Mouse (Mus musculus): ENCODE data around the gene C2cd6. TPM values are rescaled to one million over a fixed set of nuclear protein-coding genes. Genes with fewer than 3 reads are reported as not detected.

The C2cd6 gene
- not detected in 2 replicates for polyA plus RNA-seq (2014; fragmentation: Nextera tagmentation; extraction: Ambion mirVana)

DNA sequence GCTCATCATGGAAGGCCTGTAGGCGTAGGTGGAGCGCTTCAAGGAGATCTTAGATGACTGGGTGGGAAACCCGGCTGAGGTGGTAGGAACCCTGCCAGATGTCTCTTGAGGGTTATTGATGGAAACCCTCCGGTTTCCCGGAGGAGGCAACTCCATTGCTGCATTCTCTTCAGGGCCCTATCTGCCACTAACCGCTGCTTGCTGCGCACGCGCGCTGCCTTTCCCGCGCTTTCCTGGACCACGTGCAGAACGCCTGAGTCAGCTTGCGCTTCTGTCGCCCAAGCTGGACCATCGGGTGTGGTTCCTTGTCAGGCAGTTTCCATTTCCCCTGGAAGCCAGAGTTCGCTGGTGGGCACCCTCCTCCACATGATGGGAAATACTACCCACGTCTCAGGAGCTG, at the start of gene C2cd6:
Gene C2cd6 (minus strand): TSS at position 196 of the 400 bp plus-strand sequence.
- Histone ChIP-seq H3K27me3 (ENCODE audit: control insufficient read depth, insufficient read depth, low read length) (no peaks in the 10 kb centered on the region), H3K9me3 (ENCODE audit: control insufficient read depth, low read depth, low read length) (no peaks in the 10 kb centered on the region), H3K4me1 (ENCODE audit: control insufficient read depth, insufficient read depth, low read length) (no peaks in the 10 kb centered on the region), H3K4me3 (ENCODE audit: low read depth, low read length) (no peak within 1 kb of the TSS), H3K4me2 (replicated peaks; ENCODE audit: low read depth, low read length) (no peak within 1 kb of the TSS), H3K9ac (replicated peaks; ENCODE audit: low read depth, low read length) (no peak within 1 kb of the TSS), H3K36me3 (ENCODE audit: control insufficient read depth, insufficient read depth, low read length) (no peaks in the 10 kb centered on the region; the same call in 1 of the 2 replicates), H3K27ac (ENCODE audit: low read length) (no peak within 1 kb of the TSS)
- no peak for ATAC-seq (ENCODE audit: insufficient number of reproducible peaks, insufficient read depth, low FRiP score, low read depth)
- WGBS, result 88% methylated on average over 19 of the region's 19 CpGs

DNA sequence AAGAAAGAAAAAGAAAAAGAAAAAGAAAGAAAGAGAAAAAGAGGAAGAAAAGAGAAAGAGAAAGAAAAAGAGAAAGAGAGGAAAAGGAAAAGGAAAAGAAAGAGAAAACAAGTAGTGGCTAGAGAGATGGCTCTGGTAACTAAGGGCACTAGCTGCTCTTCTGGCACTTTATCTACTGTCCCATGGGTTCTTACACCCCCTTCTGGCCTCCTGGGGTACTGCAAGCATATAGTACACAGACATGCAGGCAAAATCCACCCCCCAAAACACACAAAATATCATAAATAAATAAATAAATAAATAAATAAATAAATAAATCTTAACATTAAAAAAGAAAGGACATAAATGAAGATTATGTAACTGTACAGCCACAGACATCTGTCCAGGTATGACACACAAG, 48.1 kb upstream of the C2cd6 start:
- Histone ChIP-seq H3K4me1 (ENCODE audit: control insufficient read depth, insufficient read depth, low read length) (no peaks in the 10 kb centered on the region), H3K4me3 (ENCODE audit: low read depth, low read length) (no peak overlapping the region), H3K27me3 (ENCODE audit: control insufficient read depth, insufficient read depth, low read length) (no peaks in the 10 kb centered on the region), H3K27ac (ENCODE audit: low read length) (no peak overlapping the region), H3K36me3 (ENCODE audit: control insufficient read depth, insufficient read depth, low read length) (no peaks in the 10 kb centered on the region), H3K9ac (replicated peaks; ENCODE audit: low read depth, low read length) (no peak overlapping the region), H3K9me3 (ENCODE audit: control insufficient read depth, low read depth, low read length) (no peaks in the 10 kb centered on the region), H3K4me2 (replicated peaks; ENCODE audit: low read depth, low read length) (no peak overlapping the region)
- ATAC-seq (ENCODE audit: insufficient number of reproducible peaks, insufficient read depth, low FRiP score, low read depth), result no peak

DNA sequence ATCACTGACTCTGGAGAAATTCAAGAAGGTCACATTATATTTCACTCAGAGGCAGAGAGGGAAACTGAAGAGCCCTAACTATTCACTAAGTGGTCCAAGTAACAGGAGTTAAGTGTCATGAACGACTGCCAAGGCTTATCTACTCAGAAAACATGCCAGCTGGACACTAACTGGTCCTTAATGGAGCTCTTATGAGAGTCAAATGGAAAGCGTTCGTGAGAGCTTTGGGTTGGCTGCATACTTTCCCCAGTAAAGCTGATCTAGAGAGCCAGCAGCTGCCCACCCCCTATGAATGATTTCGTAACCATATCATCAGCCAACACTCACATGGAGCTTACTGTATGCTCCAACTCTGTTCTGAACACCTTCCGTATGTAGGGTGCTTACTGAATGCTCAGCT, 39.7 kb upstream of the C2cd6 start:
- Histone ChIP-seq H3K36me3 (ENCODE audit: control insufficient read depth, insufficient read depth, low read length) (no peaks in the 10 kb centered on the region), H3K4me2 (replicated peaks; ENCODE audit: low read depth, low read length) (no peak overlapping the region), H3K4me1 (ENCODE audit: control insufficient read depth, insufficient read depth, low read length) (no peaks in the 10 kb centered on the region), H3K27ac (ENCODE audit: low read length) (no peak overlapping the region), H3K4me3 (ENCODE audit: low read depth, low read length) (no peak overlapping the region), H3K27me3 (ENCODE audit: control insufficient read depth, insufficient read depth, low read length) (no peaks in the 10 kb centered on the region), H3K9me3 (ENCODE audit: control insufficient read depth, low read depth, low read length) (no peaks in the 10 kb centered on the region), H3K9ac (replicated peaks; ENCODE audit: low read depth, low read length) (no peak overlapping the region)
- ATAC-seq (ENCODE audit: insufficient number of reproducible peaks, insufficient read depth, low FRiP score, low read depth), result no peak
- 53% methylated on average over 5 of the region's 5 CpGs for WGBS

DNA sequence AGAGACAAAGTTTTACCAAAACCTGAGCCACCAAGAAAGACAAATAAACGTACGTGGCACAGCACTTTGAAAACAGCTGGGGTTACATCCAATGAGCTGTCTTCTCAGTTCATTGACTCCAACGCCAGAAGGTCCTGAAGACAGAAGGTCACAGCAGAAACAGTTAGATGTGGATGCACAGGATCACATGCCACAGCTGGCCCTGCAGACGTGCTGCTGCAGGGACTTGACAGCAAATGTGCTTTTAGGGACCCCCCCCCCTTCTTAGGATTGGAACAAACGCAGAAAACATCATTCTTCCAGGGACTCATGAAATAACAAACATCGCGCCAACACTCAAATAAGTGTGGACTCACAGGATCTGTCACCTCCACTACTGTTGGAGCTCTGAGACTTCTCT, 34.2 kb upstream of the C2cd6 start:
- H3K4me1 ChIP-seq (ENCODE audit: control insufficient read depth, insufficient read depth, low read length), result no peaks in the 10 kb centered on the region
- H3K36me3 ChIP-seq (ENCODE audit: control insufficient read depth, insufficient read depth, low read length), result no peaks in the 10 kb centered on the region
- H3K9me3 ChIP-seq (ENCODE audit: control insufficient read depth, low read depth, low read length), result no peaks in the 10 kb centered on the region
- H3K9ac ChIP-seq (replicated peaks; ENCODE audit: low read depth, low read length), result no peak overlapping the region
- WGBS, result 55% methylated on average over 7 of the region's 7 CpGs
- no peak overlapping the region for H3K4me2 ChIP-seq (replicated peaks; ENCODE audit: low read depth, low read length)
- H3K27ac ChIP-seq (ENCODE audit: low read length), result no peak overlapping the region
- no peaks in the 10 kb centered on the region for H3K27me3 ChIP-seq (ENCODE audit: control insufficient read depth, insufficient read depth, low read length)
- H3K4me3 ChIP-seq (ENCODE audit: low read depth, low read length), result no peak overlapping the region
- no peak for ATAC-seq (ENCODE audit: insufficient number of reproducible peaks, insufficient read depth, low FRiP score, low read depth)

DNA sequence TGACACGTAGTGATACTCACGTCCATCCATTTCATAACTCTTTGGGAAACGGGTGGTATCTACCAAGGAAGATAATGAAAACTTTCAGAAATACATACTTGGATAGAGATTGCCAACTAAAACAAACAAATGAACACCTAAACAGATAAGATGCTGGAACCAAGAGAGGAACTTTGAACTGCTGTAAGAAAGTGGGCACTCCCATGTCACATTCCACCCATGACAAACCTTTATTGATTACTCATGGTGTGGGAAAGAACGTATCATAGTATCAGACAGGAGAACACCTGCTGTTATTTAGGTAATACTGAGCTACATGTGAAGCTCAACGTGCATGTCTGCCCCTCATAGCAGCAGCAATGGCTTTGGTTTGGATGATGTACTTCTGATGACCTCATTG, 30.9 kb upstream of the C2cd6 start:
- H3K9ac ChIP-seq (replicated peaks; ENCODE audit: low read depth, low read length), result no peak overlapping the region
- H3K9me3 ChIP-seq (ENCODE audit: control insufficient read depth, low read depth, low read length), result no peaks in the 10 kb centered on the region
- no peak for ATAC-seq (ENCODE audit: insufficient number of reproducible peaks, insufficient read depth, low FRiP score, low read depth)
- H3K4me2 ChIP-seq (replicated peaks; ENCODE audit: low read depth, low read length), result no peak overlapping the region
- no peak overlapping the region for H3K27ac ChIP-seq (ENCODE audit: low read length)
- no peaks in the 10 kb centered on the region for H3K27me3 ChIP-seq (ENCODE audit: control insufficient read depth, insufficient read depth, low read length)
- 0 out of 2 replicates have a peak, but pooled peaks cover under 1% of the 10 kb centered on the region for H3K4me1 ChIP-seq (ENCODE audit: control insufficient read depth, insufficient read depth, low read length)
- no peak overlapping the region for H3K4me3 ChIP-seq (ENCODE audit: low read depth, low read length)
- H3K36me3 ChIP-seq (ENCODE audit: control insufficient read depth, insufficient read depth, low read length), result no peaks in the 10 kb centered on the region
- WGBS, result 66% methylated on average over 5 of the region's 5 CpGs

DNA sequence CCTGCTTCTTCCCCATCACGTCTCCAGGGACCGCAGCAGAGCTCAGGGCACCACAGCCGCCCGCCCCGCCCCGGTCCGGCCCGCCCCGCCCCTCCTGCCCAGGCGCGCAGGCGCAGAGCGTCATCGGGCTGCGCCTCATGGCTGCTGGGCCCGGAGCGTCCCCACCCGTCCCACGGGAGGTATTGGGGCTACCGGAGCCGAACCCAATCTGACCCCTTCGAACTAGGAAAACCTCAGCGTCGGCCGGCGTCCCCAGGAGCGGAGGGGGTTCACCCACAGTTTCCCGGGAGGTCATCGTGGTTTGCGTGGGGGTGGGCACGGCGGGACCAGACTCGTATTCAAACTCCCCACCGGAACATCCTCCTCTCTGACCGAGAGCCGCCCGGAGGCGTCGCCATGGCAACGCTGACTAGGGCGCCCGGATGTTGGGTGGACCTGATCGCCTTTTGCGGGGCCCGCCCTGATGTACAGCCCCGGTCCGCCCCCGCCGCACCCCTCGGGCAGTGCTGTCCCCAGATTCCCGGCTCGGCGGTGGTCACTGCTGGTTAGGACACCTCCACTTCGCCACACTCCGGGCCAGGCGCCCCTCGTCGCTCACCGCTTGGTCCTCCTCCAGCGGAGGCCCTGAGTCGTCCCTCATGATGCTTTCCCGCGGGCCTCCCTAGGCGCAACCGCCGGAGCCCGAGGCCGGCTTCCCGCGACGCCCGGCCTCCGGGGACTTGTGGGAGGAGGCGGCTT, 25.2 kb upstream of the C2cd6 start, which contains the start of gene Tmem237:
Gene Tmem237 (minus strand): TSS at position 689 of the 738 bp plus-strand sequence.
- peak; percentile 97 for ATAC-seq (ENCODE audit: insufficient number of reproducible peaks, insufficient read depth, low FRiP score, low read depth)

DNA sequence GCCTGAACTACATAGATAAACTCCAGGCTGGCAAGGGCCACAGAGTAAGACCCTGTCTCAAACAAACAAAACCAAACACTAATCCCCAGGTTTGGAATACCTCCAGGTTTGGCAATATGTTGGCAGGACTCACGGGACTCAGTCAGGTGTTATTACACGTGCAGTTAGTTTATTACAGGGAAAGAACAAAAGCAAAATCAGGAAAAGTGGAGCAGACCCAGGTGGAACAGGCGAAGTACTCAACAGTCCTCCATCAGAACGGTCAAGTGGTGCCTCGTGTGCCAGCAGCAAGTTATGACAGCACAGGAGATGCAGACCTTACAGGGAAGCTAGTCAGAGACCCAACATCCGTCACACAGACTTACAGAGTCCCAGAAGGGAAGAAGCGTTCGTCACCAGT, 15.8 kb upstream of the C2cd6 start:
- Histone ChIP-seq H3K9me3 (ENCODE audit: control insufficient read depth, low read depth, low read length) (no peaks in the 10 kb centered on the region), H3K27ac (ENCODE audit: low read length) (no peak overlapping the region), H3K4me3 (ENCODE audit: low read depth, low read length) (no peak overlapping the region), H3K27me3 (ENCODE audit: control insufficient read depth, insufficient read depth, low read length) (no peaks in the 10 kb centered on the region), H3K4me2 (replicated peaks; ENCODE audit: low read depth, low read length) (no peak overlapping the region), H3K4me1 (ENCODE audit: control insufficient read depth, insufficient read depth, low read length) (no peaks in the 10 kb centered on the region), H3K9ac (replicated peaks; ENCODE audit: low read depth, low read length) (no peak overlapping the region), H3K36me3 (ENCODE audit: control insufficient read depth, insufficient read depth, low read length) (peaks cover 21% of the 10 kb centered on the region)
- no peak for ATAC-seq (ENCODE audit: insufficient number of reproducible peaks, insufficient read depth, low FRiP score, low read depth)
- 74% methylated on average over 8 of the region's 8 CpGs for WGBS

More for the DNA sequence above, 25.2 kb upstream of the C2cd6 start, which contains the start of gene Tmem237:
- Histone ChIP-seq H3K4me2 (replicated peaks; ENCODE audit: low read depth, low read length) (peak within 1 kb of the TSS; percentile 52), H3K4me1 (ENCODE audit: control insufficient read depth, insufficient read depth, low read length) (0 out of 2 replicates have a peak, but pooled peaks cover 4% of the 10 kb centered on the region), H3K9me3 (ENCODE audit: control insufficient read depth, low read depth, low read length) (no peaks in the 10 kb centered on the region), H3K27me3 (ENCODE audit: control insufficient read depth, insufficient read depth, low read length) (no peaks in the 10 kb centered on the region), H3K9ac (replicated peaks; ENCODE audit: low read depth, low read length) (peak within 1 kb of the TSS; percentile 55), H3K36me3 (ENCODE audit: control insufficient read depth, insufficient read depth, low read length) (peaks cover 4% of the 10 kb centered on the region; the same call in 1 of the 2 replicates), H3K4me3 (ENCODE audit: low read depth, low read length) (peak within 1 kb of the TSS; percentile 47), H3K27ac (ENCODE audit: low read length) (peak within 1 kb of the TSS; percentile 72)
- WGBS, result under 1% methylated on average over 73 of the region's 74 CpGs

DNA sequence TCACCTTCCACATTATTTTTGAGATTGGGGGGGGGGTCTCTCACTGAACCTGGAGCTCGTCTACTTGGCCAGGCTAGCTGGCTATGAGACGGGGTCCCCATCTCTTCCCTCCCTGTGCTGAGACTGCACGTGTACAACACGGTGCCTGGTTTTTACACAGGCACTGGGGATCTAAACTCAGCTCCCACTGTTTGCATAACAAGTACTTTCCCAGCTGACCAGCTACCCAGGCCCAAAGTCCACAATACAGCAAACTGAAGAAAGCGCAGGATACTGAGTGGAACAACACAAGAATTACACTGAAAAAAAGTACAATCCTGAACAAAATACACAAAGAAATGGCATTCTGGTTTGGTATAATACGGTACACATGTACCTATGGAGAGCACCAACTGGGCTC, 7.4 kb upstream of the C2cd6 start:
- Histone ChIP-seq H3K27me3 (ENCODE audit: control insufficient read depth, insufficient read depth, low read length) (no peaks in the 10 kb centered on the region), H3K9me3 (ENCODE audit: control insufficient read depth, low read depth, low read length) (no peaks in the 10 kb centered on the region), H3K4me1 (ENCODE audit: control insufficient read depth, insufficient read depth, low read length) (no peaks in the 10 kb centered on the region), H3K27ac (ENCODE audit: low read length) (no peak overlapping the region), H3K4me3 (ENCODE audit: low read depth, low read length) (no peak overlapping the region), H3K4me2 (replicated peaks; ENCODE audit: low read depth, low read length) (no peak overlapping the region), H3K36me3 (ENCODE audit: control insufficient read depth, insufficient read depth, low read length) (peaks cover 16% of the 10 kb centered on the region), H3K9ac (replicated peaks; ENCODE audit: low read depth, low read length) (no peak overlapping the region)
- no peak for ATAC-seq (ENCODE audit: insufficient number of reproducible peaks, insufficient read depth, low FRiP score, low read depth)
- WGBS, result 92% methylated on average over 6 of the region's 6 CpGs

DNA sequence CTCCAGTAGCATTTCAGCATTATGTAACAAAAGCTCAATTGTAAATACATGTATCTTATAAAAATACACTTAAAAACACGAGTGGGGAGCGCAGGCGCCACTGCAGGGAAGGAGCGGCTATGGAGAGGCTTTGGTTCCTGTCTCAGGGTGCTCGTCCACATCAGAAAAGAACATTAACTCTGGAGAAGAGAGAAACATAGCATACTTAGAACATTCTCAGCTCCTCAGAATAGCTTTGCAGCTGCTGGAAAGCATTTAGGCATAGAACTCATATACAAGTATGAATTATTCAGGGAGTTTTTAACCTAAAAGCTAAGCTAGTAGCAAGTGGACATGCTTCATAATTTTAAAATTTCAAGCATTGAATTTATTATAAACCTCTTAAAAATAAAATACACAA, 6.3 kb upstream of the C2cd6 start:
- H3K9ac ChIP-seq (replicated peaks; ENCODE audit: low read depth, low read length), result no peak overlapping the region
- no peak overlapping the region for H3K4me3 ChIP-seq (ENCODE audit: low read depth, low read length)
- H3K36me3 ChIP-seq (ENCODE audit: control insufficient read depth, insufficient read depth, low read length), result peaks cover 11% of the 10 kb centered on the region
- no peak overlapping the region for H3K27ac ChIP-seq (ENCODE audit: low read length)
- no peaks in the 10 kb centered on the region for H3K27me3 ChIP-seq (ENCODE audit: control insufficient read depth, insufficient read depth, low read length)
- ATAC-seq (ENCODE audit: insufficient number of reproducible peaks, insufficient read depth, low FRiP score, low read depth), result no peak
- WGBS, result 94% methylated on average over 5 of the region's 5 CpGs
- H3K4me2 ChIP-seq (replicated peaks; ENCODE audit: low read depth, low read length), result no peak overlapping the region
- no peaks in the 10 kb centered on the region for H3K9me3 ChIP-seq (ENCODE audit: control insufficient read depth, low read depth, low read length)
- H3K4me1 ChIP-seq (ENCODE audit: control insufficient read depth, insufficient read depth, low read length), result no peaks in the 10 kb centered on the region
